Mouse (Mus musculus): ENCODE measurements at regions not wholly inside any gene's neighbourhood (a gene's known extent, or its start where the extent isn't known, plus 50 kb on each side); places are given as distances from the start of the nearest gene placed in this dataset.

- H3K4me2 ChIP-seq (ENCODE audit: low read length): no peak overlapping the region
- H3K9me3 ChIP-seq (ENCODE audit: control insufficient read depth, low read length): no peaks in the 10 kb centered on the region
- no peaks in the 10 kb centered on the region for H3K36me3 ChIP-seq (ENCODE audit: control insufficient read depth, insufficient read depth)
- WGBS: 90% methylated on average over 9 of the region's 9 CpGs
- no peak overlapping the region for H3K9ac ChIP-seq (replicated peaks; ENCODE audit: low read depth, low read length)
- no peak overlapping the region for H3K4me3 ChIP-seq (replicated peaks; ENCODE audit: low read length)
- no peaks in the 10 kb centered on the region for H3K4me1 ChIP-seq (replicated peaks; ENCODE audit: control insufficient read depth, insufficient read depth, low read length)
- no peak for ATAC-seq
- H3K27ac ChIP-seq (ENCODE audit: low read length): no peak overlapping the region
- no peaks in the 10 kb centered on the region for H3K27me3 ChIP-seq (replicated peaks; ENCODE audit: control insufficient read depth, insufficient read depth, low read length)
Observed at GRCm38 (mm10) chr3:117265790-117266189, 94.9 kb downstream of the Plppr4 start.

- no peak overlapping the region for H3K27ac ChIP-seq (ENCODE audit: low read length)
- H3K4me1 ChIP-seq (replicated peaks; ENCODE audit: control insufficient read depth, insufficient read depth, low read length): no peaks in the 10 kb centered on the region
- H3K9me3 ChIP-seq (ENCODE audit: control insufficient read depth, low read length): no peaks in the 10 kb centered on the region
- no peak overlapping the region for H3K9ac ChIP-seq (replicated peaks; ENCODE audit: low read depth, low read length)
- H3K36me3 ChIP-seq (ENCODE audit: control insufficient read depth, insufficient read depth): no peaks in the 10 kb centered on the region
- ATAC-seq: no peak
- H3K4me3 ChIP-seq (replicated peaks; ENCODE audit: low read length): no peak overlapping the region
- no peaks in the 10 kb centered on the region for H3K27me3 ChIP-seq (replicated peaks; ENCODE audit: control insufficient read depth, insufficient read depth, low read length)
- no peak overlapping the region for H3K4me2 ChIP-seq (ENCODE audit: low read length)
Observed at GRCm38 (mm10) chr3:117247833-117248232, 112.8 kb downstream of the Plppr4 start.

GRCm38 (mm10) chr3:117241810-117242209 is 118.9 kb downstream of the Plppr4 start:
- no peaks in the 10 kb centered on the region for H3K36me3 ChIP-seq (ENCODE audit: control insufficient read depth, insufficient read depth)
- no peaks in the 10 kb centered on the region for H3K4me1 ChIP-seq (replicated peaks; ENCODE audit: control insufficient read depth, insufficient read depth, low read length)
- H3K9ac ChIP-seq (replicated peaks; ENCODE audit: low read depth, low read length): no peak overlapping the region
- H3K9me3 ChIP-seq (ENCODE audit: control insufficient read depth, low read length): peaks cover 4% of the 10 kb centered on the region; the same call in 1 of the 2 replicates
- H3K4me2 ChIP-seq (ENCODE audit: low read length): no peak overlapping the region
- no peak overlapping the region for H3K27ac ChIP-seq (ENCODE audit: low read length)
- 88% methylated on average over 6 of the region's 6 CpGs for WGBS
- no peaks in the 10 kb centered on the region for H3K27me3 ChIP-seq (replicated peaks; ENCODE audit: control insufficient read depth, insufficient read depth, low read length)
- H3K4me3 ChIP-seq (replicated peaks; ENCODE audit: low read length): no peak overlapping the region
- ATAC-seq: no peak

GRCm38 (mm10) chr3:117226616-117227015 is 134.1 kb downstream of the Plppr4 start:
- H3K27ac ChIP-seq (ENCODE audit: low read length): no peak overlapping the region
- no peak for ATAC-seq
- H3K36me3 ChIP-seq (ENCODE audit: control insufficient read depth, insufficient read depth): no peaks in the 10 kb centered on the region
- 83% methylated on average over 3 of the region's 3 CpGs for WGBS
- no peaks in the 10 kb centered on the region for H3K27me3 ChIP-seq (replicated peaks; ENCODE audit: control insufficient read depth, insufficient read depth, low read length)
- no peak overlapping the region for H3K4me2 ChIP-seq (ENCODE audit: low read length)
- no peaks in the 10 kb centered on the region for H3K9me3 ChIP-seq (ENCODE audit: control insufficient read depth, low read length)
- H3K4me1 ChIP-seq (replicated peaks; ENCODE audit: control insufficient read depth, insufficient read depth, low read length): no peaks in the 10 kb centered on the region
- no peak overlapping the region for H3K9ac ChIP-seq (replicated peaks; ENCODE audit: low read depth, low read length)
- no peak overlapping the region for H3K4me3 ChIP-seq (replicated peaks; ENCODE audit: low read length)

GRCm38 (mm10) chr3:117225041-117225440 is 135.6 kb downstream of the Plppr4 start:
- no peaks in the 10 kb centered on the region for H3K27me3 ChIP-seq (replicated peaks; ENCODE audit: control insufficient read depth, insufficient read depth, low read length)
- no peaks in the 10 kb centered on the region for H3K36me3 ChIP-seq (ENCODE audit: control insufficient read depth, insufficient read depth)
- no peaks in the 10 kb centered on the region for H3K4me1 ChIP-seq (replicated peaks; ENCODE audit: control insufficient read depth, insufficient read depth, low read length)
- no peak overlapping the region for H3K27ac ChIP-seq (ENCODE audit: low read length)
- no peak overlapping the region for H3K4me2 ChIP-seq (ENCODE audit: low read length)
- H3K9ac ChIP-seq (replicated peaks; ENCODE audit: low read depth, low read length): no peak overlapping the region
- no peaks in the 10 kb centered on the region for H3K9me3 ChIP-seq (ENCODE audit: control insufficient read depth, low read length)
- H3K4me3 ChIP-seq (replicated peaks; ENCODE audit: low read length): no peak overlapping the region
- no peak for ATAC-seq
- WGBS: 91% methylated on average over 2 of the region's 2 CpGs

GRCm38 (mm10) chr3:117217952-117218351 is 142.7 kb downstream of the Plppr4 start:
- no peaks in the 10 kb centered on the region for H3K9me3 ChIP-seq (ENCODE audit: control insufficient read depth, low read length)

GRCm38 (mm10) chr3:117191903-117192302 is 168.8 kb downstream of the Plppr4 start:
- 88% methylated on average over 1 of the region's 1 CpGs for WGBS
- Histone ChIP-seq H3K27me3 (replicated peaks; ENCODE audit: control insufficient read depth, insufficient read depth, low read length) (no peaks in the 10 kb centered on the region), H3K9ac (replicated peaks; ENCODE audit: low read depth, low read length) (no peak overlapping the region)

More at GRCm38 (mm10) chr3:117217952-117218351, 142.7 kb downstream of the Plppr4 start:
- Histone ChIP-seq H3K9ac (replicated peaks; ENCODE audit: low read depth, low read length) (no peak overlapping the region), H3K27me3 (replicated peaks; ENCODE audit: control insufficient read depth, insufficient read depth, low read length) (no peaks in the 10 kb centered on the region), H3K4me1 (replicated peaks; ENCODE audit: control insufficient read depth, insufficient read depth, low read length) (no peaks in the 10 kb centered on the region), H3K4me2 (ENCODE audit: low read length) (no peak overlapping the region), H3K27ac (ENCODE audit: low read length) (no peak overlapping the region), H3K36me3 (ENCODE audit: control insufficient read depth, insufficient read depth) (no peaks in the 10 kb centered on the region), H3K4me3 (replicated peaks; ENCODE audit: low read length) (no peak overlapping the region)
- 47% methylated on average over 1 of the region's 1 CpGs for WGBS
- ATAC-seq: peak; percentile 50; the same call in 1 of the 2 replicates

GRCm38 (mm10) chr3:117188782-117189500 is 171.7 kb downstream of the Plppr4 start:
- no peaks in the 10 kb centered on the region for H3K36me3 ChIP-seq (ENCODE audit: control insufficient read depth, insufficient read depth)
- peak; percentile 69 for ATAC-seq
- 39% methylated on average over 3 of the region's 3 CpGs for WGBS
- no peak overlapping the region for H3K9ac ChIP-seq (replicated peaks; ENCODE audit: low read depth, low read length)
- no peak overlapping the region for H3K4me2 ChIP-seq (ENCODE audit: low read length)
- H3K27me3 ChIP-seq (replicated peaks; ENCODE audit: control insufficient read depth, insufficient read depth, low read length): no peaks in the 10 kb centered on the region
- no peak overlapping the region for H3K27ac ChIP-seq (ENCODE audit: low read length)
- no peak overlapping the region for H3K4me3 ChIP-seq (replicated peaks; ENCODE audit: low read length)
- no peaks in the 10 kb centered on the region for H3K4me1 ChIP-seq (replicated peaks; ENCODE audit: control insufficient read depth, insufficient read depth, low read length)
- peaks cover 2% of the 10 kb centered on the region; the same call in 1 of the 2 replicates for H3K9me3 ChIP-seq (ENCODE audit: control insufficient read depth, low read length)

More at GRCm38 (mm10) chr3:117191903-117192302, 168.8 kb downstream of the Plppr4 start:
- H3K4me2 ChIP-seq (ENCODE audit: low read length): no peak overlapping the region
- peaks cover 2% of the 10 kb centered on the region; the same call in 1 of the 2 replicates for H3K9me3 ChIP-seq (ENCODE audit: control insufficient read depth, low read length)
- H3K4me1 ChIP-seq (replicated peaks; ENCODE audit: control insufficient read depth, insufficient read depth, low read length): no peaks in the 10 kb centered on the region
- H3K27ac ChIP-seq (ENCODE audit: low read length): no peak overlapping the region
- H3K36me3 ChIP-seq (ENCODE audit: control insufficient read depth, insufficient read depth): no peaks in the 10 kb centered on the region
- no peak for ATAC-seq
- H3K4me3 ChIP-seq (replicated peaks; ENCODE audit: low read length): no peak overlapping the region

- H3K36me3 ChIP-seq (ENCODE audit: control insufficient read depth, insufficient read depth): no peaks in the 10 kb centered on the region
- H3K4me2 ChIP-seq (ENCODE audit: low read length): no peak overlapping the region
- no peak overlapping the region for H3K27ac ChIP-seq (ENCODE audit: low read length)
- WGBS: 73% methylated on average over 4 of the region's 4 CpGs
- H3K4me1 ChIP-seq (replicated peaks; ENCODE audit: control insufficient read depth, insufficient read depth, low read length): no peaks in the 10 kb centered on the region
- ATAC-seq: peak; percentile 65; the same call in 1 of the 2 replicates
- H3K27me3 ChIP-seq (replicated peaks; ENCODE audit: control insufficient read depth, insufficient read depth, low read length): no peaks in the 10 kb centered on the region
- H3K4me3 ChIP-seq (replicated peaks; ENCODE audit: low read length): no peak overlapping the region
- no peak overlapping the region for H3K9ac ChIP-seq (replicated peaks; ENCODE audit: low read depth, low read length)
- no peaks in the 10 kb centered on the region for H3K9me3 ChIP-seq (ENCODE audit: control insufficient read depth, low read length)
Observed at GRCm38 (mm10) chr3:117183654-117184184, 177.0 kb downstream of the Plppr4 start.
